Mouse (Mus musculus): ENCODE data around the gene Hist1h2ae.
A peak's percentile ranks its signal among the peaks of the same experiment; 100 is the strongest.
"Not testable (repeated sequence)": the region's sequence is repeated elsewhere in the genome, so short reads cannot be mapped to it uniquely, and the experiment has no call there.

Hist1h2ae gene

DNA sequence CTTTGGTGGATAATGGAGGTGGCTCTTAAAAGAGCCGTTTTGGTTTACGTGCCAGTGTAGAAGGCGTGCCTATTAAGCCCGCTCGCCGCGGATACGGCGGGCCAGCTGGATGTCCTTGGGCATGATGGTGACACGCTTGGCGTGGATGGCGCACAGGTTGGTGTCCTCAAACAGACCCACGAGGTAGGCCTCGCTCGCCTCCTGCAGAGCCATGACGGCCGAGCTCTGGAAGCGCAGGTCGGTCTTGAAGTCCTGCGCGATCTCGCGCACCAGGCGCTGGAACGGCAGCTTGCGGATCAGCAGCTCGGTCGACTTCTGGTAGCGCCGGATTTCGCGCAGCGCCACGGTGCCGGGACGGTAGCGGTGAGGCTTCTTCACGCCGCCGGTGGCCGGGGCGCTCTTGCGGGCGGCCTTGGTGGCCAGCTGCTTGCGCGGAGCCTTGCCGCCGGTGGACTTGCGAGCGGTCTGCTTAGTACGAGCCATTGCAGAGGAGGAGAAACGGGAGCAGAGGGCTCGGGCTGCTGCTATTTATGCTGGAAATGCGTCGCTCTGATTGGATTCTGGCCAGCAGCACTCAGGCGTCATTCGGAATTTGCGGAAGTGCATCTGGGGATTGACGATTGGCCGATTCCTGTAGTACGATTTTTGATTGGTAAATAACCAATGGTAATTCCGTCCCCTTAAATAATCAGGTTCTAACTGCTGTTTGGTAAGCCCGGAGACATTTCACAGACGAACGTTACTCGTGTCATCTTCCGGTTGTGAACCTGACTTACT, 8.9 kb downstream of the Hist1h2ae start, which contains the start of gene Hist1h3e:
TSS of gene Hist1h3e (minus strand) at position 487 of the 777 bp plus-strand sequence.
- DNase-seq, result peak; percentile 95 to 96

DNA sequence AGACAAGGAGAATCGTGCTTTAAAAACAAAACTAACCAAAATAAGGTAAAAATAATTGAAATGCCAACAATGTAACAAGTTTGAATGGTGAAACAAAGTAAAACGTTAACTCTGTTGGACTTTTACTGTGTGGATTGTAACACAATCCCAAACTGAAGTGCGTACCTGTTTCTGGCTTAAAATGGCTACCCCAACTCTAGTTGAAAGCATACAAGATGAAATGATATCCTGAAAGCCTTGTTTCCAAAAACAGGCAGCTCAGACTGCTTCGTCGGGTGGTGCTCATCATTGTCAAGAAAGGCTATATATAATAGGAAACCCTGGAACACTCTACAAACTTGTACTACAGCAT, 9.5 kb downstream of the Hist1h2ae start:
- not testable (repeated sequence) for DNase-seq

DNA sequence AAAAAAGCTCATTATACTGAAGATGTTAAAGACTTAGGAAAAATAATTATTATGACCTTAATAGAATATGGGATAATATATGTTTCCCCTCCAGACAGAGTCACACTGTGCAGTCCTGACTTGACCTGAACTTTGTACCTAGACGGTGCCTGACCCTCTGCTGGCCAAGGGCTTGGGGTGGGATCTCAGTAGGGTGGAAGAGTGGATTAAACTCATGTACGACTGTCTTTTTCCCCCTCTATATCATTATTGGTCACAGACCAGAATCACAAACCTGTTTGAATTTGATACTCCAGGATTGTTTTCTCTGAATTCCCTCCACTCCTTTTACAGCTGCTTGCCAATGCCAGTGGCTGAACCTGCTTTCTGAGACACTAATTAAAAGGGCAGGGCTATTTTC, 10.3 kb downstream of the Hist1h2ae start:
- DNase-seq, result not testable (repeated sequence)

DNA sequence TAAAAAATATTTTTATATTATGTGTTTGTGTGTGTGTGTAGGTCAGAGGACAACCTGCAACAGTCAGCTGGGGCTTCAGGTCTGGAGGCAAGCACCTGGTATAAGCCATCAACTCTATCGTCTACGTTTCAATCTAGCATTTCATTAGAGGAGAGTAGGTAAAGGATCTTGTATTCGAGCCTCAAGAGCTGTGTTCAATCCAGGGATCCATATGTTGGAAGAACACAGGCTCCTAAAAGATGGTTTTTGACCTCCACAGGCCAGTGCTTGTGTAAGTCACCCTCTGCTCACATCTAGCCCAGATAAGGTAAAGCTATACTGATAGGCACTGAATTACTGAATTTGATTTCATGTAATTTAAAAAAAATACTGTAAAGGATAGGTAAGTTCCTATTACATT, 14.1 kb downstream of the Hist1h2ae start:
- DNase-seq, result no peak

DNA sequence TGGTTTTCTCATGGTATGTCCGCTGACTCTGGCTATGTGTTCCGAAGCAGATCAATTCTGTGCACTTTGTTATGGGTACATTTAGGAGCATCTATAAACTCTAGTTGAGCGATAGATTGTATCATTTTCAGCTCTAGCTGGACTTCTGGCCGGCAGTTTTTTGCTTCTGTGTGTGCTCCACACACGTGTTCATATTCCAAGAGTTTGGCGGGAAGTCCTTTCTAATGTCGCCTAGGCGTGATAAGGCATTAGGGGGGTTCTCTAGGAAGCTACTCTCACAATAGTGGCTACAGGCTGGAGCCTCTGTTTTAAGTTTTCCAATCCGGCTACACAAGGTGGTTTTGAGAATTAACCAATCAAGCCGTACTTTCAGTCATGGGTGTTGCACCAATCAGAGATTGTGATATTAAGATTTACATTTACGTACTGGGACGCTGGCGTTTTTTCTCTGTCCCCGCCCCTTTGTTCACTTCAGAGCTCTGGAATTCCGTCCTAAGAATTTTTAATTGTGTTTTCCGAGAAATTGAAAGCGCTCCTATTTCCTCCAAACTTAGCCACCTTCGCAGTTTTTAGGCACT, 15.1 kb downstream of the Hist1h2ae start:
- DNase-seq, result peak; percentile 45 to 78

DNA sequence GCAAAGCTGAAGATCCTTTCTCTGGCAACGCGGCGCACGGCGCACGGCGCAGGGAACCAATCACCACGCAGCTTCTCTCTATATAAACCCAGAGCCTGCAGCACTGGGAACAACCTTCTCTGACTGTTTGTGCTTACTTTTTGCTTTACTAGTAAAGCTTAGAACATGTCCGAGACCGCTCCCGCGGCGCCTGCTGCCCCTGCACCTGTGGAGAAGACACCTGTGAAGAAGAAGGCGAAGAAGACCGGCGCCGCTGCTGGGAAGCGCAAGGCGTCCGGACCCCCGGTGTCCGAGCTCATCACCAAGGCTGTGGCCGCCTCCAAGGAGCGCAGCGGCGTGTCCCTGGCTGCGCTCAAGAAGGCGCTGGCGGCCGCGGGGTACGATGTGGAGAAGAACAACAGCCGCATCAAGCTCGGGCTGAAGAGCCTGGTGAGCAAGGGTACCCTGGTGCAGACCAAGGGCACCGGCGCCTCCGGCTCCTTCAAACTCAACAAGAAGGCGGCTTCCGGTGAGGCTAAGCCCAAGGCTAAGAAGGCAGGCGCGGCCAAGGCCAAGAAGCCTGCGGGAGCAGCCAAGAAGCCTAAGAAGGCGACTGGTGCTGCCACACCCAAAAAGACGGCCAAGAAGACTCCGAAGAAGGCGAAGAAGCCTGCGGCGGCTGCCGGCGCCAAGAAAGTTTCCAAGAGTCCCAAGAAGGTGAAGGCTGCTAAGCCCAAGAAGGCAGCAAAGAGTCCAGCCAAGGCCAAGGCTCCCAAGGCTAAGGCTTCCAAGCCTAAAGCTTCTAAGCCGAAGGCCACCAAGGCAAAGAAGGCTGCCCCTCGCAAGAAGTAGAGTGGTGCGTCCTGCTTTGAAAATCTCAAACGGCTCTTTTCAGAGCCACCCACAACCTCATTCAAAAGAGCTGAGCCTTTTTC, 15.8 kb downstream of the Hist1h2ae start:
- peak; percentile 82 to 83 for DNase-seq

- no peak for DNase-seq
These were observed 16.6 kb downstream of the Hist1h2ae start for GRCm38 (mm10) chr13:23554393-23554792.

GRCm38 (mm10) chr13:23552962-23553361, 18.1 kb downstream of the Hist1h2ae start, which contains the start of gene Hist1h1d:
Gene Hist1h1d (plus strand): TSS chr13:23553262.
- no peak for DNase-seq

GRCm38 (mm10) chr13:23551931-23552914, 18.8 kb downstream of the Hist1h2ae start:
- DNase-seq, result no peak

- DNase-seq, result peak; percentile 92 to 93
These were observed 19.7 kb downstream of the Hist1h2ae start, which contains the start of gene Hist1h4f for GRCm38 (mm10) chr13:23551146-23551834. Gene Hist1h4f (minus strand): TSS chr13:23551648.

- DNase-seq, result no peak
These were observed 20.3 kb downstream of the Hist1h2ae start for GRCm38 (mm10) chr13:23550761-23551145.

- no peak for DNase-seq
These were observed 24.3 kb downstream of the Hist1h2ae start for GRCm38 (mm10) chr13:23546694-23547093.

- peak in 1 of 2 experiments; percentile 26 for DNase-seq
These were observed 26.3 kb downstream of the Hist1h2ae start for GRCm38 (mm10) chr13:23544787-23545120.

DNA sequence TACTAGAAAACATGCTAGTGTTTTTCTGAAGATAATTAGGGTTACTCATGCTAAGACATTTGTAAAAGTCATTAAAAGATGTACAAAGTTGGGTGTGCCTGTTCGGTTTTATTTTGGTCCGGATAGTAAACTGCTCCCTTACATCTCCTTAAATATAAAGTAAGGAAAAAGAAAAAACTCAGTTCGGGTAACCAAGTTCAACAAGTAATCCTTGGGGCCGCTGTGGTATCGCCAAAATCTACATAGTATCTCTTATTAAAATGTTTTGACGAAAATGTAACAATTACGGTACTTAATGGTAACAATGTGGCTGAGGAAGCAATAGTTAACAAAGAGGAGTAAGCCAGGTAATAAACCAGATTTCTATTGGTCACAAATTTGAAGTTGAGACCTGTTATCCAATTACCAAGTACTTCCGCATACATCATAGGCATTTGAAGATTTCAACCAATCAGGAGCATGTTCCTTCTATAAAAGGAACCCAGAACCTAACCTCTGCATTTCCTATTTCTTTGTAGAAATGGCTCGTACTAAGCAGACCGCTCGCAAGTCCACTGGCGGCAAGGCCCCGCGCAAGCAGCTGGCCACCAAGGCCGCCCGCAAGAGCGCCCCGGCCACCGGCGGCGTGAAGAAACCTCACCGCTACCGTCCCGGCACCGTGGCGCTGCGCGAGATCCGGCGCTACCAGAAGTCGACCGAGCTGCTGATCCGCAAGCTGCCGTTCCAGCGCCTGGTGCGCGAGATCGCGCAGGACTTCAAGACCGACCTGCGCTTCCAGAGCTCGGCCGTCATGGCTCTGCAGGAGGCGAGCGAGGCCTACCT, 26.8 kb downstream of the Hist1h2ae start, which contains the start of gene Hist1h3f:
TSS of gene Hist1h3f (plus strand) at position 88 of the 822 bp plus-strand sequence.
- DNase-seq, result peak; percentile 78 to 80

- DNase-seq, result peak; percentile 66 to 72
These were observed 27.9 kb downstream of the Hist1h2ae start, which contains the start of gene Hist1h2bh for GRCm38 (mm10) chr13:23542999-23543607. Gene Hist1h2bh (minus strand): TSS chr13:23543392.

DNA sequence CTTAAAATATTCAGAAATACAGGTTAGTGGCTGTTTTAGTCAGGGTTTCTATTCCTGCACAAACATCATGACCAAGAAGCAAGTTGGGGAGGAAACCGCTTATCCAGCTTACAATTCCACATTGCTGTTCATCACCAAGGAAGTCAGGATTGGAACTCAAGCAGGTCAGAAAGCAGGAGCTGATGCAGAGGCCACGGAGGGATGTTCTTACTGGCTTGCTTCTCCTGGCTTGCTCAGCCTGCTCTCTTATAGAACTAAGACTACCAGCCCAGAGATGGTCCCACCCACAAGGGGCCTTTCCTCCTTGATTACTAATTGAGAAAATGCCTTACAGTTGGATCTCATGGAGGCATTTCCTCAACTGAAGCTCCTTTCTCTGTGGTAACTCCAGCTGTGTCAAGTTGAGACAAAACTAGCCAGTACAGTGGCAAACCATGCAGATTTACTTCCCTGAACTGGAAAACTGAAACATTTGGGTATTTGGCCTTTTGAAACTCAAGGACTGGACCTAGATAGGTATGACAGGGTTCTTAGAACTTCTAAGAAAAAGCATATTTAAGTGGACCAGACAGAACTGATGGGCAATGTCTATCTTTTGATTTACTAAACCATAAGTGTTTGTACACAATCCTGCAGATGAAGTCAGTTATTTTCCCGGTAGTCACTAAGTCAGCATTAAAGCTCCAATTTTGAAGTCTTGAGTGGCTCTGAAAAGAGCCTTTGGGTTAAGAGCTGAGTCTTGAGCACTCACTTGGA, 28.6 kb downstream of the Hist1h2ae start:
- not testable (repeated sequence) for DNase-seq

DNA sequence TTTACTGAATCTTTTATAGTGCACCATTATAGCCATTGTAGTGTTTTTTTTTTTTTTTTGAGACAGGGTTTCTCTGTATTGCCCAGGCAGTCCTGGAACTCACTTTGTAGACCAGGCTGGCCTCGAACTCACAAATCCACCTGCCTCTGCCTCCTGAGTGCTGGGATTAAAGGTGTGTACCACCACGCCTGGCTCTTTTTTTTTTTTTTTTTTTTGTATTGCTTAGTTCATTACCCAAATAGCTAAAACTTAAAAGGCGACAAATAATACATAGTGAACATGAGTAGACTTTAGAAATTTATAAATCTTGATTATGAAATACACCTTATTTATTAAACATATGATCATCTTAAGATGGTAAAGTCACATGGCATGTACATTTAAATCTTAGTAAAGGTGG, 29.5 kb downstream of the Hist1h2ae start:
- no peak for DNase-seq

GRCm38 (mm10) chr13:23539821-23540220, 31.2 kb downstream of the Hist1h2ae start:
- not testable (repeated sequence) for DNase-seq

DNA sequence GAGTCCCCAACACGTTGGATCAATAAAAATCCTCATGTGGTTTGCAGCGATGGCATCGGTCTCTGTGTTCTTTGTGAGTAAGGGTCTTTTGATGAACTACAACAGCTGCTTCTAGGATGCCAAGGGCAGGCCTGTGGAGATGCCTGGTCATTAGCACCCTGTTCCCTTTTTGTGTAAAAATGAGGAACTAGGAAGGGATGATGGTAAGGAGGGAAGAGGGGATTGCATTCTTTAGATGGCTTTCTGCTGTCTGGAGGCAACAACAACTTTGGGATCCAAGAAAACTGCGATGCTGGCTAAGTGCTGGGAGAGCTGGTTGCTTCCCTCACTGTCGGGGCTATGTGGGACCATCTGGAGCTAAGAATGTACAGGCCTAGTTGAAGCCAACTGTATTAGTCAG, 32.8 kb downstream of the Hist1h2ae start:
- no peak for DNase-seq

Measured in lung, postnatal 4 days (tissue).